Mouse (Mus musculus) stomach, embryonic 15.5 days (tissue): ENCODE data around the gene Epb41l4b. TPM values are rescaled to one million over a fixed set of nuclear protein-coding genes. Genes with fewer than 3 reads are reported as not detected.

Experiments used
- ATAC-seq: fragments of 200-750 bp; cut with Nextera tagmentation; 2 replicates; pipeline ENCODE4 v1.8.0; 2017; ENCODE audit warnings: low read depth, moderate number of reproducible peaks, moderate TSS enrichment; ENCODE audit not compliant: insufficient read depth, low FRiP score
- H3K27ac ChIP-seq: fragments of 300-500 bp; sonication (generic); 2 replicates; pipeline ENCODE4 v1.5.1; 2015; ENCODE audit warnings: mild to moderate bottlenecking, inconsistent platforms
- H3K27me3 ChIP-seq: fragments of 300-500 bp; sonication (generic); replicated peaks from 2 replicates; pipeline ENCODE4 v1.6.1; 2015; ENCODE audit warnings: inconsistent platforms
- H3K36me3 ChIP-seq: fragments of 300-500 bp; sonication (generic); 2 replicates; pipeline ENCODE4 v1.6.1; 2015; ENCODE audit warnings: inconsistent platforms
- H3K4me1 ChIP-seq: fragments of 300-500 bp; sonication (generic); 2 replicates; pipeline ENCODE4 v1.6.1; 2015; ENCODE audit warnings: inconsistent platforms
- H3K4me2 ChIP-seq: fragments of 300-500 bp; sonication (generic); 2 replicates; pipeline ENCODE4 v1.6.1; 2015; ENCODE audit warnings: mild to moderate bottlenecking, inconsistent platforms
- H3K4me3 ChIP-seq: fragments of 300-500 bp; sonication (generic); replicated peaks from 2 replicates; pipeline ENCODE4 v1.5.1; 2015; ENCODE audit warnings: inconsistent platforms
- H3K9ac ChIP-seq: fragments of 300-500 bp; sonication (generic); 2 replicates; pipeline ENCODE4 v1.6.1; 2015; ENCODE audit warnings: inconsistent platforms
- H3K9me3 ChIP-seq: fragments of 300-500 bp; sonication (generic); 2 replicates; pipeline ENCODE4 v1.6.1; 2016; ENCODE audit warnings: inconsistent platforms
- WGBS: fragments of 180-500 bp; shearing (Covaris S2); methylation state at CpG from one replicate; pipeline ENCODE4 v1.1.7; 2015; 5-methylcytosine and 5-hydroxymethylcytosine counted together
- polyA plus RNA-seq: library from polyadenylated mRNA; unstranded; fragments of >200 nt; fragmentation: Nextera tagmentation; extraction: Ambion mirVana; gene quantifications from 2 replicates; pipeline ENCODE4 v1.2.1, GENCODE M21; 2015

Epb41l4b gene
- polyA plus RNA-seq, 1 experiment from 2014 or later = 11.4 TPM

DNA sequence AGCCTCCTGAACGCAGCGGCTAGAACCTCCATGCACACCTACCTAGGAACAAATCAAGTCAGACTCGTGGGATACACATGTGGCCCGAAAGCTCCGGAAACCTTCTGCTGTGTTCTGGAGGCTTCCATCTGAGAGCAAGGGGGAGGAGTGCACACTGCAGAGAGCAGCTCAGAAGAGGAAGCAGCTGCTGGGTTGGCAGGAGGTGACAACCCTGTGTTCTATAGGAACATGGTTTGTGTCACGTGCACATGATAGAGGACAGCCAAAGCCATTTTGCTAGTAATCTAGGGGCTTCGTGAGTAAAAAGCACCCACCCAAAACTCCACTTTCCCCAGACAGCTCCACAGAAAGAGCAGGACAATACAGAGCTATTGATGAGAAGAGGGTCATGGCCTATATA lies 149.9 kb downstream of the Epb41l4b start:
- Histone ChIP-seq H3K9me3 (no peaks in the 10 kb centered on the region), H3K4me2 (no peak overlapping the region), H3K27ac (no peak overlapping the region), H3K4me3 (no peak overlapping the region), H3K27me3 (peaks cover 22% of the 10 kb centered on the region), H3K9ac (no peak overlapping the region), H3K4me1 (0 out of 2 replicates have a peak, but pooled peaks cover 5% of the 10 kb centered on the region), H3K36me3 (no peaks in the 10 kb centered on the region)
- ATAC-seq = no peak
- 75% methylated on average over 7 of the region's 7 CpGs for WGBS

GRCm38 (mm10) chr4:56991951-56992350 lies 151.3 kb downstream of the Epb41l4b start:
- Histone ChIP-seq H3K4me3 (no peak overlapping the region), H3K4me2 (no peak overlapping the region), H3K9me3 (no peaks in the 10 kb centered on the region), H3K9ac (no peak overlapping the region), H3K27ac (no peak overlapping the region), H3K27me3 (peaks cover 22% of the 10 kb centered on the region), H3K36me3 (no peaks in the 10 kb centered on the region), H3K4me1 (0 out of 2 replicates have a peak, but pooled peaks cover 5% of the 10 kb centered on the region)
- 59% methylated on average over 2 of the region's 2 CpGs for WGBS
- ATAC-seq = no peak

DNA sequence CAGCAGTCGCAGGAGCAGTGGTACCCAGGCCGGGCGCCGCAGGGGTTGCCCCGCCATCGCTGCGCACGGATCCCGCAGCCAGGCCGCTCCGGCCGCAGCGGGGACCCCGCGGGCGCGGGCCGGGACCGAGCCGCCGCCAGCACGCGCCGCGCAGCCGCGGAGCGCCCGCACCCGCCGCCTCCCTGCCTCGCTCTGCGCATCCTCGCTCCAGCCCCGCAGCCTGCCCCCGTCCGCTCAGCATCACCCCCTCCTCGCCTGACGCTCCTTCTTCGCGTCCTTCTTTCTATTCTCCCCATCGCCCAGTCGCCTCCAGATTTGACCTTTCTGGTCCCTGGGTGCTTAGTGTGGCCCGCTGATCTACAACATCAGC lies 153.0 kb downstream of the Epb41l4b start, which contains the start of gene Frrs1l:
Gene Frrs1l (minus strand): TSS at position 177 of the 370 bp plus-strand sequence.
- H3K27ac ChIP-seq = no peak within 1 kb of the TSS
- H3K9ac ChIP-seq = peak within 1 kb of the TSS; percentile 19
- WGBS = 1% methylated on average over 39 of the region's 44 CpGs
- H3K4me3 ChIP-seq = peak within 1 kb of the TSS; percentile 56
- H3K4me2 ChIP-seq = peak within 1 kb of the TSS; percentile 97
- no peaks in the 10 kb centered on the region for H3K9me3 ChIP-seq
- ATAC-seq = no peak
- H3K4me1 ChIP-seq = 0 out of 2 replicates have a peak, but pooled peaks cover 5% of the 10 kb centered on the region
- H3K36me3 ChIP-seq = no peaks in the 10 kb centered on the region
- peaks cover 22% of the 10 kb centered on the region for H3K27me3 ChIP-seq

- peak overlapping the region; percentile 97 for H3K4me2 ChIP-seq
- peaks cover 22% of the 10 kb centered on the region for H3K27me3 ChIP-seq
- 7% methylated on average over 42 of the region's 45 CpGs for WGBS
- H3K4me3 ChIP-seq = peak overlapping the region; percentile 56
- H3K4me1 ChIP-seq = 0 out of 2 replicates have a peak, but pooled peaks cover 5% of the 10 kb centered on the region
- ATAC-seq = no peak; the same call in 1 of the 2 replicates
- no peaks in the 10 kb centered on the region for H3K9me3 ChIP-seq
- H3K9ac ChIP-seq = peak overlapping the region; percentile 19
- no peak overlapping the region for H3K27ac ChIP-seq
- no peaks in the 10 kb centered on the region for H3K36me3 ChIP-seq
These were observed 153.6 kb downstream of the Epb41l4b start for GRCm38 (mm10) chr4:56989431-56990214.

DNA sequence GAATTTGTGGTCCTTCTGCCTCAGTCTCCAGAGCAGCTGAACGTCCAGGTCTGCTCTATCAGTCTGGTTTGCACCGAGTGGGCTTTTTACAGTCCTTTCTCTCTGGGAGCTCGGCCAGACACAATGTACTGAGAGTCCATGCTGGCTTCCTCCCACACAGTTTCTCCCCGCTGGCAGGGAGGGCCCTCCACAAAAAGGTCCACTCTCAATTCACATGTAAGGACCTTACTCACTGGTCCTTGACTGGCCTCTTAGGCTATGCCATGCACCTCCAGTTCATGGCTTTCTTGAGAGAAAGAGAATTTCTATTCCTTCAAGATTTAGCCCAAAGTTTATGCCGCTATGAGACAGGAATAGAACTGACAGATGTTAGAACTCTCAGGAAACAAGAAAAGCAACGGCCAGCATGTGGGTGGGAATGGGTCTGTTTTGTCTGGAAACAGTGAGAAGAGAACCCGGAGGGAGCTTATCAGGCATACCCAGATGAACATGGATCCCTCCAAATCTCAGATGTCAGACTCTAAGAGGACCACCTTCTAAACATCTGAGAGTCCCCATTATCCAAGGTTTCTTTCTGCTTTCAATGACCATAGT lies 177.6 kb downstream of the Epb41l4b start:
- no peaks in the 10 kb centered on the region for H3K4me1 ChIP-seq
- no peak overlapping the region for H3K9ac ChIP-seq
- H3K27me3 ChIP-seq = no peaks in the 10 kb centered on the region
- H3K27ac ChIP-seq = no peak overlapping the region
- 60% methylated on average over 7 of the region's 7 CpGs for WGBS
- no peaks in the 10 kb centered on the region for H3K9me3 ChIP-seq
- H3K4me3 ChIP-seq = no peak overlapping the region
- H3K4me2 ChIP-seq = no peak overlapping the region
- ATAC-seq = no peak
- H3K36me3 ChIP-seq = no peaks in the 10 kb centered on the region

- no peak overlapping the region for H3K27ac ChIP-seq
These were observed 179.6 kb downstream of the Epb41l4b start for GRCm38 (mm10) chr4:56963687-56964086.

DNA sequence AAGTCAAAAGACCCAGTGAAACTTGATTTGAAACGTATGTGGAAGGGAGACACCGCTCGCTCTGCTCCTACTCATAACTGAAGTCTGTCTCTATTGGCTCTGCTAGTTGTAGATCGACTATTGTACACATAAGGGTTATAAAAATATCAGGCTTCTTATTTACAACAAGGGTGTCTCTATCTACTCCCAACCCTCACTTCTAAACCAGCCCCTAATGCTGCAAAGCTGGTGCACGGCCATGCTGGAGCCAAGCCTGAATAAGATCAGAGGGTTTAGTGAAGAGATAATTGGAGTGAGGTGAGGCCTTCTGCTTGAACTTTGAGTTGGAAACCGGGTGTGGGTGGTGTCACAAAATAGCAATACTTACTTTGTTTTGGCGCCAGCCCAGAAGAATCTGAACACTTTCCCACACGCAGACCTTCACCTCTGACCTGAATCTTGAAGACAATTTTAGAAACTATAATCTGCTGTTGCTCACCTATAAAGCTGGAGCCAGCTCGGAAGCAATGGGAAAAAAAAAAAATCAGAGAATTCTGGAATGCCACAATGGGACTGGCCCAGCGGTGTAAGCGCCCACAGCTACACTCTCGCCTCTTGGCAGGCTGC lies 181.8 kb downstream of the Epb41l4b start:
- ATAC-seq = no peak
- no peaks in the 10 kb centered on the region for H3K4me1 ChIP-seq
- WGBS = 71% methylated on average over 12 of the region's 12 CpGs
- no peak overlapping the region for H3K9ac ChIP-seq
- H3K27ac ChIP-seq = no peak overlapping the region
- no peak overlapping the region for H3K4me3 ChIP-seq
- H3K27me3 ChIP-seq = no peaks in the 10 kb centered on the region
- H3K4me2 ChIP-seq = no peak overlapping the region
- no peaks in the 10 kb centered on the region for H3K36me3 ChIP-seq
- no peaks in the 10 kb centered on the region for H3K9me3 ChIP-seq

More at GRCm38 (mm10) chr4:56963687-56964086, 179.6 kb downstream of the Epb41l4b start:
- WGBS = 82% methylated on average over 6 of the region's 6 CpGs
- Histone ChIP-seq H3K27me3 (no peaks in the 10 kb centered on the region), H3K9me3 (no peaks in the 10 kb centered on the region), H3K4me2 (no peak overlapping the region), H3K4me1 (no peaks in the 10 kb centered on the region), H3K4me3 (no peak overlapping the region), H3K36me3 (no peaks in the 10 kb centered on the region), H3K9ac (no peak overlapping the region)
- ATAC-seq = no peak

GRCm38 (mm10) chr4:56957518-56957917 lies 185.7 kb downstream of the Epb41l4b start:
- no peaks in the 10 kb centered on the region for H3K4me1 ChIP-seq
- H3K9me3 ChIP-seq = no peaks in the 10 kb centered on the region
- WGBS = 45% methylated on average over 9 of the region's 9 CpGs
- no peaks in the 10 kb centered on the region for H3K27me3 ChIP-seq
- no peak overlapping the region for H3K4me3 ChIP-seq
- H3K27ac ChIP-seq = no peak overlapping the region
- H3K36me3 ChIP-seq = no peaks in the 10 kb centered on the region
- no peak overlapping the region for H3K9ac ChIP-seq
- no peak for ATAC-seq
- no peak overlapping the region for H3K4me2 ChIP-seq

GRCm38 (mm10) chr4:56953235-56953634 lies 190.0 kb downstream of the Epb41l4b start:
- WGBS = 61% methylated on average over 6 of the region's 6 CpGs
- no peak overlapping the region for H3K4me3 ChIP-seq
- H3K4me2 ChIP-seq = no peak overlapping the region
- no peaks in the 10 kb centered on the region for H3K9me3 ChIP-seq
- no peaks in the 10 kb centered on the region for H3K27me3 ChIP-seq
- ATAC-seq = no peak
- no peaks in the 10 kb centered on the region for H3K4me1 ChIP-seq
- no peak overlapping the region for H3K27ac ChIP-seq
- no peak overlapping the region for H3K9ac ChIP-seq
- no peaks in the 10 kb centered on the region for H3K36me3 ChIP-seq

GRCm38 (mm10) chr4:56951701-56952100 lies 191.5 kb downstream of the Epb41l4b start:
- Histone ChIP-seq H3K9ac (no peak overlapping the region), H3K36me3 (no peaks in the 10 kb centered on the region), H3K27me3 (no peaks in the 10 kb centered on the region), H3K4me2 (no peak overlapping the region), H3K27ac (no peak overlapping the region), H3K4me1 (no peaks in the 10 kb centered on the region), H3K9me3 (no peaks in the 10 kb centered on the region), H3K4me3 (no peak overlapping the region)
- 86% methylated on average over 3 of the region's 3 CpGs for WGBS
- no peak for ATAC-seq

DNA sequence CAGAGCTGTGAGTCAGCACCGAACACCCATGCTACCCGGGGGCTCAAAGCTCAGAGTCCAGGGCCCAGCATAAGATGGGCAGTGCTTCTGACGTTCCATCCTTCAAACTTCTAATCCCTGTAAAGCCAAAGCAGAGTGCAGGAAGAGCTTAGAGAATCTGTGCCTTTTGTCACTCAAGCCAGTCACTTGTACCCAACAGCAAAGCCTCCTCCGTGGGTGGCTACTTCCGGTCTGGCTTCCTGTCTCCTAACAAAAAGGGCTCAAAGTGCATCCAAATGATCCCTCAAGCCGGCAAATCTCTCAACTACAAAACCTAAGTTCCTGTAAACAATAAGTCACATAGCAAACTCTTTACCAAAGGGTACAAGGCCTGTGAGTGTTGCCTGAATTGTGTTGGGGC lies 193.7 kb downstream of the Epb41l4b start:
- 54% methylated on average over 6 of the region's 6 CpGs for WGBS
- H3K9me3 ChIP-seq = no peaks in the 10 kb centered on the region
- H3K27ac ChIP-seq = no peak overlapping the region
- no peaks in the 10 kb centered on the region for H3K27me3 ChIP-seq
- H3K36me3 ChIP-seq = no peaks in the 10 kb centered on the region
- no peak overlapping the region for H3K4me3 ChIP-seq
- no peak for ATAC-seq
- H3K9ac ChIP-seq = no peak overlapping the region
- H3K4me1 ChIP-seq = peaks cover 12% of the 10 kb centered on the region
- no peak overlapping the region for H3K4me2 ChIP-seq
